Mouse (Mus musculus): ENCODE measurements around the gene Hoxc4. TPM values are rescaled to one million over a fixed set of nuclear protein-coding genes. Genes with fewer than 3 reads are reported as not detected.

Gene Hoxc4
- total and polyA plus RNA-seq, 2 experiments from 2014 or later, result not detected

- no peaks in the 10 kb centered on the region for H3K9me3 ChIP-seq (replicated peaks; ENCODE audit: control insufficient read depth, low read length)
- peaks cover 100% of the 10 kb centered on the region for H3K27me3 ChIP-seq (ENCODE audit: control insufficient read depth, insufficient read depth, low read length)
- no peak overlapping the region for H3K9ac ChIP-seq (replicated peaks; ENCODE audit: low read depth, low read length)
- TF ChIP-seq EP300 (IDR thresholded peaks at IDR 0.05; ENCODE audit: low read depth), result no peak
- TF ChIP-seq CTCF (IDR thresholded peaks at IDR 0.05; ENCODE audit: low read depth), result no peak
- H3K27ac ChIP-seq (ENCODE audit: low read depth), result no peak overlapping the region
- no peaks in the 10 kb centered on the region for H3K36me3 ChIP-seq (replicated peaks; ENCODE audit: control insufficient read depth, insufficient read depth, low read length)
- DNase-seq (ENCODE audit: low spot score) (no peak), ATAC-seq (ENCODE audit: insufficient read depth, low read depth) (no peak)
- 1% methylated on average over 21 of the region's 21 CpGs for WGBS
- H3K4me2 ChIP-seq (ENCODE audit: low read depth, low read length), result no peak overlapping the region
- no peak overlapping the region for H3K4me3 ChIP-seq (ENCODE audit: low read depth, low read length)
- H3K4me1 ChIP-seq (ENCODE audit: control insufficient read depth, insufficient read depth), result peaks cover 5% of the 10 kb centered on the region; the same call in 1 of the 2 replicates
Observed at GRCm38 (mm10) chr15:102975688-102976111, 43.0 kb upstream of the Hoxc4 start.

- Histone ChIP-seq H3K27me3 (ENCODE audit: control insufficient read depth, insufficient read depth, low read length) (peaks cover 100% of the 10 kb centered on the region), H3K36me3 (replicated peaks; ENCODE audit: control insufficient read depth, insufficient read depth, low read length) (no peaks in the 10 kb centered on the region), H3K9ac (replicated peaks; ENCODE audit: low read depth, low read length) (no peak within 1 kb of the TSS), H3K4me1 (ENCODE audit: control insufficient read depth, insufficient read depth) (peaks cover 5% of the 10 kb centered on the region; the same call in 1 of the 2 replicates), H3K4me3 (ENCODE audit: low read depth, low read length) (peak within 1 kb of the TSS; percentile 31), H3K27ac (ENCODE audit: low read depth) (no peak within 1 kb of the TSS), H3K9me3 (replicated peaks; ENCODE audit: control insufficient read depth, low read length) (no peaks in the 10 kb centered on the region), H3K4me2 (ENCODE audit: low read depth, low read length) (peak within 1 kb of the TSS; percentile 47)
- WGBS, result 2% methylated on average over 14 of the region's 20 CpGs
- ATAC-seq (ENCODE audit: insufficient read depth, low read depth) (no peak), DNase-seq (ENCODE audit: low spot score) (no peak)
- TF ChIP-seq CTCF (IDR thresholded peaks at IDR 0.05; ENCODE audit: low read depth), result no peak
- no peak for TF ChIP-seq EP300 (IDR thresholded peaks at IDR 0.05; ENCODE audit: low read depth)
Observed at GRCm38 (mm10) chr15:102976171-102976570, 42.6 kb upstream of the Hoxc4 start, which contains the start of gene Hoxc9. TSS of gene Hoxc9 (plus strand) at chr15:102976439.

- no peak for DNase-seq (ENCODE audit: low spot score)
- 2% methylated on average over 37 of the region's 37 CpGs for WGBS
- no peak for TF ChIP-seq CTCF (IDR thresholded peaks at IDR 0.05; ENCODE audit: low read depth)
- no peak for TF ChIP-seq EP300 (IDR thresholded peaks at IDR 0.05; ENCODE audit: low read depth)
Observed at GRCm38 (mm10) chr15:102976631-102977422, 41.9 kb upstream of the Hoxc4 start.

GRCm38 (mm10) chr15:102977423-102977974, 41.2 kb upstream of the Hoxc4 start:
- Histone ChIP-seq H3K9ac (replicated peaks; ENCODE audit: low read depth, low read length) (no peak overlapping the region), H3K4me3 (ENCODE audit: low read depth, low read length) (peak overlapping the region; percentile 31), H3K27ac (ENCODE audit: low read depth) (no peak overlapping the region), H3K4me2 (ENCODE audit: low read depth, low read length) (peak overlapping the region; percentile 47), H3K9me3 (replicated peaks; ENCODE audit: control insufficient read depth, low read length) (no peaks in the 10 kb centered on the region), H3K36me3 (replicated peaks; ENCODE audit: control insufficient read depth, insufficient read depth, low read length) (no peaks in the 10 kb centered on the region), H3K27me3 (ENCODE audit: control insufficient read depth, insufficient read depth, low read length) (peaks cover 100% of the 10 kb centered on the region), H3K4me1 (ENCODE audit: control insufficient read depth, insufficient read depth) (peaks cover 12% of the 10 kb centered on the region)
- no peak for TF ChIP-seq EP300 (IDR thresholded peaks at IDR 0.05; ENCODE audit: low read depth)
- no peak for TF ChIP-seq CTCF (IDR thresholded peaks at IDR 0.05; ENCODE audit: low read depth)
- no peak for DNase-seq (ENCODE audit: low spot score)
- WGBS, result 2% methylated on average over 16 of the region's 16 CpGs
- no peak for ATAC-seq (ENCODE audit: insufficient read depth, low read depth)

More at GRCm38 (mm10) chr15:102976631-102977422, 41.9 kb upstream of the Hoxc4 start:
- H3K27me3 ChIP-seq (ENCODE audit: control insufficient read depth, insufficient read depth, low read length), result peaks cover 100% of the 10 kb centered on the region
- ATAC-seq (ENCODE audit: insufficient read depth, low read depth), result no peak
- H3K4me3 ChIP-seq (ENCODE audit: low read depth, low read length), result peak overlapping the region; percentile 31
- no peaks in the 10 kb centered on the region for H3K9me3 ChIP-seq (replicated peaks; ENCODE audit: control insufficient read depth, low read length)
- no peaks in the 10 kb centered on the region for H3K36me3 ChIP-seq (replicated peaks; ENCODE audit: control insufficient read depth, insufficient read depth, low read length)
- peaks cover 9% of the 10 kb centered on the region for H3K4me1 ChIP-seq (ENCODE audit: control insufficient read depth, insufficient read depth)
- peak overlapping the region; percentile 47 for H3K4me2 ChIP-seq (ENCODE audit: low read depth, low read length)
- H3K9ac ChIP-seq (replicated peaks; ENCODE audit: low read depth, low read length), result no peak overlapping the region
- no peak overlapping the region for H3K27ac ChIP-seq (ENCODE audit: low read depth)

GRCm38 (mm10) chr15:102978615-102979515, 39.9 kb upstream of the Hoxc4 start:
- Histone ChIP-seq H3K9ac (replicated peaks; ENCODE audit: low read depth, low read length) (no peak overlapping the region), H3K4me1 (ENCODE audit: control insufficient read depth, insufficient read depth) (peaks cover 12% of the 10 kb centered on the region), H3K36me3 (replicated peaks; ENCODE audit: control insufficient read depth, insufficient read depth, low read length) (no peaks in the 10 kb centered on the region), H3K27me3 (ENCODE audit: control insufficient read depth, insufficient read depth, low read length) (peaks cover 100% of the 10 kb centered on the region), H3K4me2 (ENCODE audit: low read depth, low read length) (no peak overlapping the region), H3K4me3 (ENCODE audit: low read depth, low read length) (no peak overlapping the region), H3K9me3 (replicated peaks; ENCODE audit: control insufficient read depth, low read length) (no peaks in the 10 kb centered on the region), H3K27ac (ENCODE audit: low read depth) (no peak overlapping the region)
- ATAC-seq (ENCODE audit: insufficient read depth, low read depth) (no peak), DNase-seq (ENCODE audit: low spot score) (no peak)
- TF ChIP-seq CTCF (IDR thresholded peaks at IDR 0.05; ENCODE audit: low read depth), result no peak
- 16% methylated on average over 13 of the region's 13 CpGs for WGBS
